Mouse (Mus musculus): ENCODE data around the gene Eefsec.

Gene Eefsec

GRCm38 (mm10) chr6:88254082-88254481 is 192.3 kb downstream of the Eefsec start:
- no peak for DNase-seq

- no peak for DNase-seq
These were observed 194.4 kb downstream of the Eefsec start for GRCm38 (mm10) chr6:88251798-88252478.

- DNase-seq: no peak
These were observed 194.9 kb downstream of the Eefsec start for GRCm38 (mm10) chr6:88251396-88251795.

- no peak for DNase-seq
These were observed 197.1 kb downstream of the Eefsec start for GRCm38 (mm10) chr6:88249231-88249630.

- peak; percentile 65 for DNase-seq
These were observed 203.7 kb downstream of the Eefsec start for GRCm38 (mm10) chr6:88242604-88243003.

GRCm38 (mm10) chr6:88236513-88236912 is 209.8 kb downstream of the Eefsec start:
- peak; percentile 31 for DNase-seq

- no peak for DNase-seq
These were observed 210.4 kb downstream of the Eefsec start for GRCm38 (mm10) chr6:88235983-88236382.

GRCm38 (mm10) chr6:88235461-88235860 is 210.9 kb downstream of the Eefsec start:
- no peak for DNase-seq

GRCm38 (mm10) chr6:88233996-88234395 is 212.3 kb downstream of the Eefsec start:
- no peak for DNase-seq

- DNase-seq: no peak
These were observed 214.1 kb downstream of the Eefsec start for GRCm38 (mm10) chr6:88232221-88232620.

- no peak for DNase-seq
These were observed 214.5 kb downstream of the Eefsec start for GRCm38 (mm10) chr6:88231821-88232220.

GRCm38 (mm10) chr6:88229221-88229620 is 217.1 kb downstream of the Eefsec start:
- DNase-seq: no peak

- no peak for DNase-seq
These were observed 218.8 kb downstream of the Eefsec start for GRCm38 (mm10) chr6:88227537-88227936.

- no peak for DNase-seq
These were observed 219.8 kb downstream of the Eefsec start for GRCm38 (mm10) chr6:88226570-88226994.

- DNase-seq: no peak
These were observed 224.4 kb downstream of the Eefsec start, which contains the start of gene Dnajb8 for GRCm38 (mm10) chr6:88221968-88222367. Gene Dnajb8, plus strand, starts transcription at chr6:88222268.

- no peak for DNase-seq
These were observed 227.2 kb downstream of the Eefsec start for GRCm38 (mm10) chr6:88219094-88219493.

GRCm38 (mm10) chr6:88216199-88216598 is 230.1 kb downstream of the Eefsec start:
- DNase-seq: no peak

GRCm38 (mm10) chr6:88215797-88216196 is 230.5 kb downstream of the Eefsec start:
- DNase-seq: no peak

GRCm38 (mm10) chr6:88210182-88210581 is 236.2 kb downstream of the Eefsec start:
- no peak for DNase-seq

GRCm38 (mm10) chr6:88209453-88209852 is 236.9 kb downstream of the Eefsec start:
- DNase-seq: no peak

- DNase-seq: no peak
These were observed 238.0 kb downstream of the Eefsec start for GRCm38 (mm10) chr6:88208321-88208720.

- DNase-seq: no peak
These were observed 238.8 kb downstream of the Eefsec start for GRCm38 (mm10) chr6:88207403-88208033.

All from lung, postnatal 14 days (tissue).